In the genomic region with DNA sequence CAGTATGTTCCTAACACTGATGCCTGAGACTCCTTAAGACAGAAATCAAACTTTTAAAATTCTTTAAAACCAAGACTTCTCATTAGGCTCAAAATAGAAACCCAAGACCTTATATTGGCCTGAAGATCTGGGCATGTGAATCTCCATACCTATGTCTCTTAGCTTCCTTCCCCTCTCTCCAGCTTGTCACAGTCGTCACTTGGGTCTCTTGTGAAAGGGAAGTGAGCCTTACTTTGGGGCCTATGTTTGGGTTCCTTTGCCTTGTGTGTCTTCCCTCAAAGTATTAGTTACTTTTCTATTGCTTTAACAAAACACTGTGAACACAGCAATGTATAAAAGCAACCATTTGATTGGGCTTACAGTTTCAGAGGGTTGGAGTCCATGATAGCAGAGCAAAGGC, we compare ENCODE assay signal across 27 mouse cellular contexts. TPM values are rescaled to one million over a fixed set of nuclear protein-coding genes. Genes with fewer than 3 reads are reported as not detected.
A peak's percentile ranks its signal among the peaks of the same experiment; 100 is the strongest.
DNase-seq lines count a peak whose midpoint lies in the region; ATAC-seq lines count a peak whose summit lies in the region.
"Had no signal": no experiment of that assay in that cellular context is flagged by ENCODE, and none has a peak within 500 bp of the region (broad histone marks: within the 10 kb centered on the region; RNA-seq: fewer than 3 reads in every experiment).

No protein-coding gene starts in this region.

- H3K4me3 ChIP-seq in liver, embryonic 11.5 days (ENCODE audit: low read depth, low read length), result no peak overlapping the region

- intact Hi-C loops in left cerebral cortex, postnatal 10 days (cut with DNase I), result no loop called here

- DNase-seq in liver, embryonic 11.5 days (ENCODE audit: low spot score), result no peak
- no peak for DNase-seq in embryo, embryonic 11 days
- DNase-seq in left cerebral cortex, postnatal 10 days (ENCODE audit: extremely low spot score in 1 of 2, low spot score in 2 of 2), result no peak
- DNase-seq: adrenal gland, adult 2 months; adrenal gland, adult 8-10 months; adrenal gland, postnatal 10 days; adrenal gland, postnatal 14 days; adrenal gland, postnatal 25 days; adrenal gland, postnatal 36 days; B cell, adult 2 months; cerebellum, adult 11 months; cerebellum, adult 11-12 months; cerebellum, adult 18-20 months had no signal

- no peak overlapping the region for H3K27ac ChIP-seq in liver, embryonic 11.5 days (ENCODE audit: low read depth, low read length)

- H3K4me2 ChIP-seq in liver, embryonic 11.5 days, result no peak overlapping the region

- H3K9ac ChIP-seq in liver, embryonic 11.5 days (ENCODE audit: low read depth, low read length), result no peak overlapping the region

- no peaks in the 10 kb centered on the region for H3K4me1 ChIP-seq in liver, embryonic 11.5 days (replicated peaks; ENCODE audit: control insufficient read depth, insufficient read depth, low read length)

- H3K27me3 ChIP-seq in liver, embryonic 11.5 days (replicated peaks; ENCODE audit: control insufficient read depth, insufficient read depth, low read length), result no peaks in the 10 kb centered on the region
- H3K27me3 ChIP-seq: Patski had no signal

- 44% methylated on average over 1 of the region's 1 CpGs for WGBS in liver, embryonic 11.5 days

- no peaks in the 10 kb centered on the region for H3K9me3 ChIP-seq in liver, embryonic 11.5 days (ENCODE audit: control insufficient read depth, low read length)
- H3K9me3 ChIP-seq: G1E had no signal

- peak; percentile 63 for ATAC-seq in granulocyte monocyte progenitor cell, adult 5-6 weeks (replicated peaks; ENCODE audit: poor library complexity, severe bottlenecking)
- peak; percentile 66 for ATAC-seq in megakaryocyte, adult 5-6 weeks (ENCODE audit: poor library complexity, severe bottlenecking)
- peak; percentile 46; the same call in 1 of the 2 replicates for ATAC-seq in megakaryocyte progenitor cell, adult 5-6 weeks (replicated peaks; ENCODE audit: poor library complexity)
- no peak for ATAC-seq in liver, embryonic 11.5 days (replicated peaks; ENCODE audit: low FRiP score)
- ATAC-seq: activated CD4-positive, CD25-positive, alpha-beta regulatory T cell, adult 4 months; CD4-positive, CD25-positive, alpha-beta regulatory T cell, adult 4 months; Patski had no signal

- no peaks in the 10 kb centered on the region for H3K36me3 ChIP-seq in liver, embryonic 11.5 days (ENCODE audit: control insufficient read depth, insufficient read depth, low read length)
- H3K36me3 ChIP-seq: G1E had no signal

RNA-seq across cellular contexts. Expression of a gene that starts 13.0 kb away (rescaled TPM):
- total RNA-seq in granulocyte monocyte progenitor cell, adult 5-6 weeks (2014; fragmentation: Nextera tagmentation), result not detected in 2 replicates
- 0.21 TPM in 1 of 2 replicates, not detected in the other for total RNA-seq in granulocyte monocyte progenitor cell, adult 5-6 weeks (2017)
- total RNA-seq in megakaryocyte, adult 5-6 weeks (2015), result not detected in 2 replicates
- total RNA-seq in megakaryocyte, adult 5-6 weeks (2017), result not detected in 2 replicates
- total RNA-seq in megakaryocyte progenitor cell, adult 5-6 weeks (2015), result 0.24 TPM in 1 of 2 replicates, not detected in the other
- total RNA-seq in megakaryocyte progenitor cell, adult 5-6 weeks (2017), result not detected in 2 replicates
- not detected in 2 replicates for polyA plus RNA-seq in liver, embryonic 11.5 days (2014; fragmentation: Nextera tagmentation; extraction: Ambion mirVana)
- not detected for total RNA-seq in left cerebral cortex, postnatal 10 days (2021)
- total RNA-seq: adrenal gland, adult 18-20 months; adrenal gland, adult 2 months; adrenal gland, adult 8-10 months; adrenal gland, postnatal 10 days; adrenal gland, postnatal 14 days; adrenal gland, postnatal 25 days; adrenal gland, postnatal 36 days; adrenal gland, postnatal 4 days; CH12.LX; ES-E14; MEL had no signal
- polyA plus RNA-seq: activated CD4-positive, CD25-positive, alpha-beta regulatory T cell, adult 4 months; adrenal gland, adult 2 months; C2C12; CD4-positive, CD25-positive, alpha-beta regulatory T cell, adult 4 months; G1E; Patski had no signal

RNA-seq across cellular contexts. Expression of a gene that starts 33.6 kb away (rescaled TPM):
- total RNA-seq in granulocyte monocyte progenitor cell, adult 5-6 weeks (2014; fragmentation: Nextera tagmentation), result not detected in 2 replicates
- total RNA-seq in granulocyte monocyte progenitor cell, adult 5-6 weeks (2017), result not detected in 2 replicates
- not detected in 2 replicates for total RNA-seq in megakaryocyte, adult 5-6 weeks (2015)
- not detected in 2 replicates for total RNA-seq in megakaryocyte, adult 5-6 weeks (2017)
- total RNA-seq in megakaryocyte progenitor cell, adult 5-6 weeks (2015), result not detected in 2 replicates
- not detected in 2 replicates for total RNA-seq in megakaryocyte progenitor cell, adult 5-6 weeks (2017)
- not detected in 2 replicates for polyA plus RNA-seq in liver, embryonic 11.5 days (2014; fragmentation: Nextera tagmentation; extraction: Ambion mirVana)
- total RNA-seq in left cerebral cortex, postnatal 10 days (2021), result not detected
- total RNA-seq: adrenal gland, adult 18-20 months; adrenal gland, adult 2 months; adrenal gland, postnatal 10 days; adrenal gland, postnatal 14 days; adrenal gland, postnatal 25 days; adrenal gland, postnatal 36 days; adrenal gland, postnatal 4 days; CH12.LX; ES-E14; G1E; MEL had no signal
- polyA plus RNA-seq: activated CD4-positive, CD25-positive, alpha-beta regulatory T cell, adult 4 months; adrenal gland, adult 2 months; brain, embryonic 14.5 days; C2C12; CD4-positive, CD25-positive, alpha-beta regulatory T cell, adult 4 months; G1E; Patski had no signal
